Mouse (Mus musculus): ENCODE measurements at regions not wholly inside any gene's neighbourhood (a gene's known extent, or its start where the extent isn't known, plus 50 kb on each side); places are given as distances from the start of the nearest gene placed in this dataset.
A peak's percentile ranks its signal among the peaks of the same experiment; 100 is the strongest.
"Not testable (repeated sequence)": the region's sequence is repeated elsewhere in the genome, so short reads cannot be mapped to it uniquely, and the experiment has no call there.

- Histone ChIP-seq H3K27ac (no peak overlapping the region), H3K36me3 (replicated peaks) (no peaks in the 10 kb centered on the region), H3K4me1 (no peaks in the 10 kb centered on the region), H3K4me3 (no peak overlapping the region), H3K27me3 (ENCODE audit: poor library complexity, severe bottlenecking) (no peaks in the 10 kb centered on the region), H3K9me3 (no peaks in the 10 kb centered on the region)
- DNase-seq (ENCODE audit: extremely low spot score, low spot score), result no peak
- 74% methylated on average over 2 of the region's 2 CpGs for WGBS
Measured at GRCm38 (mm10) chr3:17596365-17596764, 351.8 kb upstream of the Cypt12 start.

GRCm38 (mm10) chr3:17613486-17613885 is 334.7 kb upstream of the Cypt12 start:
- no peak for DNase-seq (ENCODE audit: extremely low spot score, low spot score)
- no peak overlapping the region for H3K27ac ChIP-seq
- 0 out of 2 replicates have a peak, but pooled peaks cover 5% of the 10 kb centered on the region for H3K27me3 ChIP-seq (ENCODE audit: poor library complexity, severe bottlenecking)
- WGBS, result 93% methylated on average over 1 of the region's 1 CpGs
- no peak overlapping the region for H3K4me3 ChIP-seq
- H3K36me3 ChIP-seq (replicated peaks), result no peaks in the 10 kb centered on the region
- H3K4me1 ChIP-seq, result peaks cover 5% of the 10 kb centered on the region; the same call in 1 of the 2 replicates
- H3K9me3 ChIP-seq, result no peaks in the 10 kb centered on the region

GRCm38 (mm10) chr3:17616439-17617070 is 331.7 kb upstream of the Cypt12 start:
- Histone ChIP-seq H3K9me3 (no peaks in the 10 kb centered on the region), H3K36me3 (replicated peaks) (no peaks in the 10 kb centered on the region), H3K4me1 (peaks cover 18% of the 10 kb centered on the region), H3K27me3 (ENCODE audit: poor library complexity, severe bottlenecking) (0 out of 2 replicates have a peak, but pooled peaks cover 5% of the 10 kb centered on the region), H3K4me3 (no peak overlapping the region), H3K27ac (no peak overlapping the region)
- no peak for DNase-seq (ENCODE audit: extremely low spot score, low spot score)
- WGBS, result 73% methylated on average over 2 of the region's 2 CpGs

GRCm38 (mm10) chr3:17619489-17619888 is 328.7 kb upstream of the Cypt12 start:
- no peaks in the 10 kb centered on the region for H3K36me3 ChIP-seq (replicated peaks)
- no peak for DNase-seq (ENCODE audit: extremely low spot score, low spot score)
- no peaks in the 10 kb centered on the region for H3K9me3 ChIP-seq
- H3K4me1 ChIP-seq, result peaks cover 18% of the 10 kb centered on the region
- 21% methylated on average over 2 of the region's 2 CpGs for WGBS
- no peak overlapping the region for H3K27ac ChIP-seq
- 0 out of 2 replicates have a peak, but pooled peaks cover 5% of the 10 kb centered on the region for H3K27me3 ChIP-seq (ENCODE audit: poor library complexity, severe bottlenecking)
- H3K4me3 ChIP-seq, result no peak overlapping the region

GRCm38 (mm10) chr3:17619890-17620289 is 328.3 kb upstream of the Cypt12 start:
- peaks cover 18% of the 10 kb centered on the region for H3K4me1 ChIP-seq
- H3K36me3 ChIP-seq (replicated peaks), result no peaks in the 10 kb centered on the region
- H3K4me3 ChIP-seq, result no peak overlapping the region
- H3K27me3 ChIP-seq (ENCODE audit: poor library complexity, severe bottlenecking), result 0 out of 2 replicates have a peak, but pooled peaks cover 5% of the 10 kb centered on the region
- no peak overlapping the region for H3K27ac ChIP-seq
- 34% methylated on average over 2 of the region's 2 CpGs for WGBS
- peak; percentile 24 for DNase-seq (ENCODE audit: extremely low spot score, low spot score)
- no peaks in the 10 kb centered on the region for H3K9me3 ChIP-seq

GRCm38 (mm10) chr3:17620398-17620797 is 327.8 kb upstream of the Cypt12 start:
- Histone ChIP-seq H3K4me3 (no peak overlapping the region), H3K27me3 (ENCODE audit: poor library complexity, severe bottlenecking) (0 out of 2 replicates have a peak, but pooled peaks cover 3% of the 10 kb centered on the region), H3K4me1 (peaks cover 18% of the 10 kb centered on the region), H3K36me3 (replicated peaks) (no peaks in the 10 kb centered on the region), H3K27ac (no peak overlapping the region), H3K9me3 (no peaks in the 10 kb centered on the region)
- WGBS, result 75% methylated on average over 2 of the region's 2 CpGs
- DNase-seq (ENCODE audit: extremely low spot score, low spot score), result no peak

GRCm38 (mm10) chr3:17632484-17632883 is 315.7 kb upstream of the Cypt12 start:
- Histone ChIP-seq H3K27ac (no peak overlapping the region), H3K27me3 (ENCODE audit: poor library complexity, severe bottlenecking) (peaks cover 12% of the 10 kb centered on the region), H3K36me3 (replicated peaks) (no peaks in the 10 kb centered on the region), H3K4me3 (no peak overlapping the region), H3K4me1 (peaks cover 5% of the 10 kb centered on the region; the same call in 1 of the 2 replicates), H3K9me3 (no peaks in the 10 kb centered on the region)
- 96% methylated on average over 3 of the region's 3 CpGs for WGBS
- no peak for DNase-seq (ENCODE audit: extremely low spot score, low spot score)

GRCm38 (mm10) chr3:17636276-17636675 is 311.9 kb upstream of the Cypt12 start:
- H3K4me3 ChIP-seq, result no peak overlapping the region
- no peaks in the 10 kb centered on the region for H3K27me3 ChIP-seq (ENCODE audit: poor library complexity, severe bottlenecking)
- no peak for DNase-seq (ENCODE audit: extremely low spot score, low spot score)
- no peaks in the 10 kb centered on the region for H3K9me3 ChIP-seq
- no peak overlapping the region for H3K27ac ChIP-seq
- H3K4me1 ChIP-seq, result no peaks in the 10 kb centered on the region
- no peaks in the 10 kb centered on the region for H3K36me3 ChIP-seq (replicated peaks)

- not testable (repeated sequence) for H3K9me3 ChIP-seq; DNase-seq (ENCODE audit: extremely low spot score, low spot score); H3K27me3 ChIP-seq (ENCODE audit: poor library complexity, severe bottlenecking); H3K36me3 ChIP-seq (replicated peaks); H3K4me1 ChIP-seq; H3K4me3 ChIP-seq; H3K27ac ChIP-seq
- WGBS, result 83% methylated on average over 2 of the region's 2 CpGs
Measured at GRCm38 (mm10) chr3:17659988-17660387, 288.2 kb upstream of the Cypt12 start.

- Histone ChIP-seq H3K27ac (no peak overlapping the region), H3K27me3 (ENCODE audit: poor library complexity, severe bottlenecking) (no peaks in the 10 kb centered on the region), H3K9me3 (no peaks in the 10 kb centered on the region), H3K4me1 (no peaks in the 10 kb centered on the region), H3K36me3 (replicated peaks) (no peaks in the 10 kb centered on the region; the same call in 1 of the 2 replicates), H3K4me3 (no peak overlapping the region)
- no peak for DNase-seq (ENCODE audit: extremely low spot score, low spot score)
- 93% methylated on average over 1 of the region's 1 CpGs for WGBS
Measured at GRCm38 (mm10) chr3:17661987-17662386, 286.2 kb upstream of the Cypt12 start.

- Histone ChIP-seq H3K27me3 (ENCODE audit: poor library complexity, severe bottlenecking) (no peaks in the 10 kb centered on the region), H3K36me3 (replicated peaks) (no peaks in the 10 kb centered on the region; the same call in 1 of the 2 replicates), H3K27ac (no peak overlapping the region), H3K4me3 (no peak overlapping the region), H3K9me3 (no peaks in the 10 kb centered on the region), H3K4me1 (no peaks in the 10 kb centered on the region)
- DNase-seq (ENCODE audit: extremely low spot score, low spot score), result no peak
- WGBS, result 91% methylated on average over 1 of the region's 1 CpGs
Measured at GRCm38 (mm10) chr3:17667016-17667415, 281.2 kb upstream of the Cypt12 start.

- H3K4me3 ChIP-seq, result no peak overlapping the region
- H3K4me1 ChIP-seq, result no peaks in the 10 kb centered on the region
- no peaks in the 10 kb centered on the region for H3K27me3 ChIP-seq (ENCODE audit: poor library complexity, severe bottlenecking)
- no peaks in the 10 kb centered on the region for H3K9me3 ChIP-seq
- no peak for DNase-seq (ENCODE audit: extremely low spot score, low spot score)
- 88% methylated on average over 2 of the region's 2 CpGs for WGBS
- no peaks in the 10 kb centered on the region for H3K36me3 ChIP-seq (replicated peaks)
- no peak overlapping the region for H3K27ac ChIP-seq
Measured at GRCm38 (mm10) chr3:17668839-17669238, 279.4 kb upstream of the Cypt12 start.
